Mouse (Mus musculus): ENCODE results near the gene Bin2. TPM values are rescaled to one million over a fixed set of nuclear protein-coding genes. Genes with fewer than 3 reads are reported as not detected.

The Bin2 gene
- total and polyA plus RNA-seq, 3 experiments = 51.4 to 89.9 (median 64.8) TPM

DNA sequence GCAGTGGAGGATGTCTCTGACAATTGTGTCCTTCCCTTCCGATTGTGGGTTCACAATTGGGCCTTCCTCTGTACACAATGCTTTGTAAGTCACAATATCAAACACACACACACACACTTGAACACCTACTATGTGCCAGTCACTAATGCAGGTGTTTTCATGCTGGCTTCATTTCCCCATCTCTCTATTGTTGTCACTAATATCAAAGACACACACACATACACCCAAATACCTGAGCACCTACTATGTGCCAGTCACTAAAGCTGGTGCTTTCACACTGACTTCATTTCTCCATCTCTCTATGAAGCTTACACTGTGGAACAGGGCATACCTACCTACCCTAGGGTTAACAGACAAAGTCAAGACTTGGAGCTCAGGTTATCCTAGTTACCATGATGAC lies 36.0 kb upstream of the Bin2 start:
- Histone ChIP-seq H3K27ac (ENCODE audit: insufficient read depth, low read depth) (no peak overlapping the region), H3K79me2 (replicated peaks; ENCODE audit: control insufficient read depth, extremely low read depth, insufficient read depth, poor library complexity, severe bottlenecking) (no peaks in the 10 kb centered on the region), H3K36me3 (replicated peaks in 1 of 2; ENCODE audit: control insufficient read depth in 1 of 2, insufficient read depth in 1 of 2, low read length in 1 of 2) (peaks cover 0 to 3% of the 10 kb centered on the region in 2 experiments), H3K4me2 (ENCODE audit: insufficient read depth, low read depth, poor library complexity, severe bottlenecking) (no peak overlapping the region), H3K27me3 (replicated peaks) (peaks cover 1% of the 10 kb centered on the region), H3K9me3 (replicated peaks; ENCODE audit: low read length) (no peaks in the 10 kb centered on the region), H3K4me1 (ENCODE audit: control insufficient read depth in 1 of 2, insufficient read depth in 2 of 2) (peaks cover 13 to 25% of the 10 kb centered on the region in 2 experiments), H3K9ac (ENCODE audit: insufficient read depth, low read depth) (no peak overlapping the region), H3K4me3 (replicated peaks in 1 of 3; ENCODE audit: low read depth in 2 of 3, low read length in 2 of 3, poor library complexity in 1 of 3) (no peak overlapping the region)
- dilution Hi-C loops (cut with MboI; ENCODE audit: extremely low pct_ligation_motif_present, extremely low pct_unique_long_range_greater_than_20kb, low sequenced_read_pairs) (no loop called here), in situ Hi-C loops (cut with MboI; ENCODE audit: low pct_ligation_motif_present, low pct_unique_long_range_greater_than_20kb, low sequenced_read_pairs) (no loop called here)
- no peak for TF ChIP-seq MAZ (IDR thresholded peaks at IDR 0.05; ENCODE audit: low read depth, low read length)
- TF ChIP-seq ZKSCAN1 (IDR thresholded peaks at IDR 0.05; ENCODE audit: borderline replicate concordance, low read depth, low read length) = peak; percentile 97
- TF ChIP-seq RCOR1 (conservative IDR thresholded peaks at IDR 0.05; ENCODE audit: low read depth, low read length) = no peak
- no peak for TF ChIP-seq MXI1 (IDR thresholded peaks at IDR 0.05; ENCODE audit: low read depth, low read length)
- TF ChIP-seq IRF4 (IDR thresholded peaks at IDR 0.05; ENCODE audit: low read depth, low read length) = no peak
- no peak for DNase-seq (ENCODE audit: extremely low read depth)

DNA sequence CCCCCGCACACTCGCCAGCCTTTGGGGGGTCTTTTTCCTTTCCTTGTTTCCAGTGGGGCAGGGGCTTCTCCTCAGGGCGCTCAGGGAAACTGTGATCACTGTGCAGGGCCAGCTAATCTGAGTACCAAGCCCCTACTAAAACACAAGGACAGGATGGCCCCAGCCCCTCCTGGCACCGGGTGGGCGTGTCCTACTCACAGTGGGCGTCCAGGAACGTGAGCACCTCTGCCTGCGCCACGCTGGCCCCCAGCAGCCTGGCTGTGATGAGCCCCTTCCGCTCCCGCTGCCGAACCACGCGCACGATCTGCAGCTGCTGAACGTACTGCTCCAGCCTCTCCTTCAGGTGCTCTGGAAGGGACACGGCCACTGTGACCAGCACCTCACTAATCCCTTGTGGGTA lies 34.6 kb upstream of the Bin2 start:
- dilution Hi-C loops (cut with MboI; ENCODE audit: extremely low pct_ligation_motif_present, extremely low pct_unique_long_range_greater_than_20kb, low sequenced_read_pairs) = no loop called here
- Histone ChIP-seq H3K9me3 (replicated peaks; ENCODE audit: low read length) (no peaks in the 10 kb centered on the region), H3K4me3 (replicated peaks in 1 of 3; ENCODE audit: low read depth in 2 of 3, low read length in 2 of 3, poor library complexity in 1 of 3) (no peak overlapping the region), H3K27me3 (replicated peaks) (peaks cover 1% of the 10 kb centered on the region), H3K79me2 (replicated peaks; ENCODE audit: control insufficient read depth, extremely low read depth, insufficient read depth, poor library complexity, severe bottlenecking) (no peaks in the 10 kb centered on the region), H3K9ac (ENCODE audit: insufficient read depth, low read depth) (no peak overlapping the region), H3K36me3 (replicated peaks in 1 of 2; ENCODE audit: control insufficient read depth in 1 of 2, insufficient read depth in 1 of 2, low read length in 1 of 2) (peaks cover 0 to 3% of the 10 kb centered on the region in 2 experiments), H3K4me2 (ENCODE audit: insufficient read depth, low read depth, poor library complexity, severe bottlenecking) (no peak overlapping the region), H3K27ac (ENCODE audit: insufficient read depth, low read depth) (no peak overlapping the region), H3K4me1 (ENCODE audit: control insufficient read depth in 1 of 2, insufficient read depth in 2 of 2) (peaks cover 13 to 40% of the 10 kb centered on the region in 2 experiments)
- TF ChIP-seq HCFC1 (IDR thresholded peaks at IDR 0.05; ENCODE audit: low read depth, low read length) (no peak), MAX (IDR thresholded peaks at IDR 0.05; ENCODE audit: low read length) (no peak), ELF1 (IDR thresholded peaks at IDR 0.05; ENCODE audit: low read depth, low read length) (no peak), MAZ (IDR thresholded peaks at IDR 0.05; ENCODE audit: low read depth, low read length) (no peak), USF1 (IDR thresholded peaks at IDR 0.05; ENCODE audit: low read depth, low read length) (no peak), RCOR1 (conservative IDR thresholded peaks at IDR 0.05; ENCODE audit: low read depth, low read length) (no peak), MYC (IDR thresholded peaks at IDR 0.05; ENCODE audit: low read depth, low read length) (no peak), MAFK (IDR thresholded peaks at IDR 0.05; ENCODE audit: insufficient replicate concordance, low read length) (no peak), EP300 (IDR thresholded peaks at IDR 0.05; ENCODE audit: low read length) (no peak), MEF2A (IDR thresholded peaks at IDR 0.05; ENCODE audit: borderline replicate concordance, low read depth, low read length) (no peak), TCF12 (IDR thresholded peaks at IDR 0.05; ENCODE audit: low read depth, low read length) (no peak)
- in situ Hi-C loops (cut with MboI; ENCODE audit: low pct_ligation_motif_present, low pct_unique_long_range_greater_than_20kb, low sequenced_read_pairs) = no loop called here
- no peak for DNase-seq (ENCODE audit: extremely low read depth)

Measured in CH12.LX (cell line).